Mouse (Mus musculus) urinary bladder, postnatal 0 days (tissue): ENCODE measurements around the gene Zfp784. TPM values are rescaled to one million over a fixed set of nuclear protein-coding genes. Genes with fewer than 3 reads are reported as not detected.

Experiments
- polyA plus RNA-seq: library from polyadenylated mRNA; unstranded; fragments of >200 nt; fragmentation: Nextera tagmentation; extraction: Ambion mirVana; gene quantifications from 2 replicates; pipeline ENCODE4 v1.2.1, GENCODE M21; 2015

Zfp784 gene
- polyA plus RNA-seq, result 3.9 and 5.4 TPM in 2 replicates

DNA sequence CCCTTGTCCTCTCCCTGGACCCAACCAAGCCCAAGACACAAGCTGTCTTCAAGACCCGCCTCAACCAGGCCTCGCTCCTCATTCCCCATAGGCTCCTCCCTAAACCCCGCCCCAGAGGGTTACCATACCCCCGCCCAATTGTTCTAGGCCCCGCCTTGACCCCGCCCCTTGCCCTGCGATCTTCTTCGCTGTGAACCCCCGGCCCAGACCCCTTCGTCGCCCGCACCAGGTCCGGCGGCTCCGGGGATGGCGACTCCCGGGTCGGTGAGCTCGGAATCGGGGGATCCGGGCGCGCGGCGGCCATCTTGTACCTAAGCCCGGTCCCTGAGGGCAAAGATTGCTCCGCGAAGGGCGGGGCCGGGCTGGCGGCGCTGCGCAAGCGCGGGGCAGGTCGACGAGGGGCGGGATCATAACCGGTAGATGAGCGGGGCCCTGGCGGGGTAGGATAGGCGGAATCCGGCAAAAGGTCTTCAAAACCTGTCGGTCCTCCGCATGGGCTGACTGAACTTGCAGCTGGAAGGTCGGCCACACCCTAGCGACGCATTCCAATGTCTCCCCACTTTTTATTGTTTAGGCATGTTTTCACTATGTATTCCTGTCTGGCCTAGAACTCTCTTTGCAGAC, at the start of gene Zfp784:
Gene Zfp784 (minus strand): TSS at position 338 of the 624 bp plus-strand sequence.

GRCm38 (mm10) chr7:5080010-5080751, 41.9 kb upstream of the Zfp784 start, which contains the start of gene Epn1:
Epn1 (plus strand) TSS chr7:5080235.

GRCm38 (mm10) chr7:5061774-5062359, 23.6 kb upstream of the Zfp784 start, which contains the start of gene U2af2:
U2af2 (plus strand) TSS chr7:5062143.

DNA sequence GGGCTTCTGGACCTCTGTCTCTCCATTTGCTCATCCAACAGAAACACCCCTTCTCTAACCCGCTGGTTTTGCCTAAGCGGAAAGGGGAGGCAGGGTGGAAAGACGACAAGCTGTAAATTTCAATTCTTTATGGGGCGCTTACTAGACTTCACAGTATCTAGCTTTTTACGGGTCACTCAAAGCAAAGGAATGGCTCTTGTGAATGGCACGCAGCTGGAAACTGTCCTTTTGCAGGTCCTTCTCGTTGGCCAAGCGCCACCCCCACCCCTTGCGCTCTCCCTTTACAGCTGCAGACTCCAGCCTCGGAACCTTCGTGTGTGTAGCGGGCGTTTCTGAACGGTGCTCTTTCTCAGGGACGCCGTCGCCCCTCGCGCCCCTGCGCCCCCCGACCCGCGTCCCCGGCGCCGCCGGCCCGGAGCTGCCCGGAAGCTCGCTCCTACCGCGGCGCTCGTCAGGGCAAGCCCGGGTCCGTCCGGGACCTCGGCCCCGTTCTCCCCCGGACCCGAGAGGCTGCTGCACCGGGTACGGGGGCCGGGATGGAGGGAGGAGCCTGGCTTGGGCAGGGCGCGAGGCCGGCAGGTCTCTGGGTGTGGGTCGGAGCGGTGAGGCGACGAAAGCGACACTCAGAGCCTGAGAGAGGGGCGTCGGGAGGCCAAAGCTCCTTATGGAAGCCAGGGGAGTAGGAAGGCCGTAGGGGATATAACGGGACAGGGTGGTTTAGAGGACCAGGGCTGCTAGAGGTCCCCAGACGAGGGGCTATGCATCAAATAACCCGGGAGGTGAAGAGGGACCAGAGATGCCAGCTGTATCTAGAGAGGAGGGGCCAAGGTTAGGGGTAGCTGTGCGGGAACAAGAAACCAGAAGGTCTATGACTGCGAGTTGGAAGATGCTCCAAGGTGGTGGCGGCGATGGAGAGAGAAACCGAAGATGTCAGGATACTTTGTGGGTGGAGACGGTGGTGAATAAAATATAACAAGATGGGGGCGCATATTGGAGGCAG, 13.2 kb upstream of the Zfp784 start, which contains the start of gene Zfp580:
Gene Zfp580 (plus strand): TSS at position 346 of the 1,000 bp plus-strand sequence.

DNA sequence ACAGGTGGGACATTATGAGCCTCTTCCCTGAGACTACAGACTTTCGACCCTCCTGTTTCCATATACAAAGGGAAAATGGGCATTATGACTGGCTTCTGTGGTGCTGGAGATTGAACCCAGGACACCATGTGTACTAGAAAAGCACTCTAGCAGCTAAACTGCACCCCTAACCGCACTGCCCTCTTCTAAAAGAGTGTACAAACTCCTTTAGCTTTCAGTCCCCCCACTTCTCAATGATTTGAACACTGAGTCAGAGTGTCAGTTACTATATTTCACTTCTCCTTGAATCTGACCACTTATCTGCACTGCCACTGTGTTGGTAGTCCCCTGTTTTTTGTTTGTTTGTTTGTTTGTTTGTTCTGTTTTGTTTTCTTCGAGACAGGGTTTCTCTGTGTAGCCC, 4.4 kb downstream of the Zfp784 start, which contains the start of gene 4632433K11Rik:
Gene 4632433K11Rik (plus strand): TSS at position 301 of the 400 bp plus-strand sequence.

DNA sequence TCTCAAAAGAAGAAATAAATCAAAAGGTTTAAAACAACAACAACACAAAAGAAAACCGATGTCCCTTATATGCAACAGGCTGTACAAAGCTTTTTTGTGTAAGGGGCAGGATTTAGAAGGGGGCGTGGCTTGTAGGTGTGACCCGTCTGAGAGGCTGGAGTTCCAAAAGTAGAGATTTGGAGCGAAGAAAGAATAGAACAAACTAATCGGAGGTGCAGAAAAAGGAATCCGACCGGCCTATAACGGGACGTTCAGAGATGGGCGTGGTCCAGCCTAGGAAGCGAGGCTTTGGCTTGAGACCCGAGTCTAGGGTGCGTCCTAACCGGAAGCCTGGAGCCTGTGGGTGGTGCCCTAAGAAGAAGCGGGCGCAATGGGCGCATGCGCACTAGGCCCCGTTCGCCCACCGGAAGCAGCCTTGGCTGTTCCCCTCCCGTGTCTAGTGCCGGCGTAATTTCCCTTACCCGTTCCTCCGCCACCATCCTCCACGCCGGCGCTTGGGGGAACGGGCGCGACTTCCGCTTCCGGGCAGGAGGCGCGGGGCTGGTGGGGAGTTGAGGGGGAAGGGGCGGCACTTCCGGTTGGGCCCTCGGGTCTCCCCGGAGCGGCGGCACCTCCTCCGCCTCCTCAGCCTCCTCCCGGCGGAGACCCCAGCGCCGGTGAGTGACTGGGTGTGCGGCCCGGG, 18.1 kb downstream of the Zfp784 start, which contains the start of the genes Zfp865 and Ccdc106:
Gene Zfp865 (plus strand): TSS at position 377 of the 682 bp plus-strand sequence.
Gene Ccdc106 (plus strand): TSS at position 554 of the 682 bp plus-strand sequence.

DNA sequence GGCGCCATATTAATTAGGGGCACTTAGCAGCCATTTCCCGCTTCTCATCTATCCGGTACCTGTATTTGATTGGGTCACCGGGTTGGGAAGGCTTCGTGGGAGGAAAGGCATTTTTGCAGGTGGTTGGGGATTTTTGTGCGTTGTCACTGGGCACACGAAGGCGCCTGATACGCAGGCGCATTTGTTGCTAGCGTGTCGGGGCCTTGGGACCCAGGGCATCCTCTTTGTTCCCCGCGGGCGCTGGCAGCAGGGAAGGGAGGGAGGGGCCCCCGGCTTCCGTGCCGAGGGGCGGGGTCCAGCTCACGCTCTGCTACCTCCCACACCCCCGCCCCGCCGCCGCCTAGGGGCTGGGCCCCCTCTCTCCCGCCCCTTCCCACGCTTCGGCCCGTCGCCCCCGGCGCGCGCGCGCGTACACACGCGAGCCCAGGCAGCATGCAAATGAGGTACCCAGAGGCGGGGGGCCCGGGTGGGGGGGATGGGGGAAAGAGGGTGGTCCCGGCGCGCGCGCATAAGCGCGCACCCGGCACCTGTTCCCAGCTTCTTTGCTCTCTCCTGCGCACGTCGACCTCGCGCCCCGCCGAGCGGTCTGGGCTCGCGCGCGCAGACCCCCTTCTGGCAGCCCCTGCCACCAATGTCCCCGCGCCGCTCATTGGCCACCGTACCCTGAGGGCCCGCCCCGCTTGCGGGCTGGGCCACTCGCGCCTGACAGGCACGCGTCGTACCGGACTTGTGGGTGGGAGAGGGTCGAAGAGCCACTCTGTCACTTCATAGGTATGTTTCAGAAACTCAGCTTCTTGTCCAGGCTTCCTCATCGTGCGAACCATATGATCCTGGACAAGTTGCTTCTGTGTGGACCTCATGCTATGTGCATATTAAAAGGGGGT, 22.9 kb downstream of the Zfp784 start, which contains the start of gene Gm44973:
Gene Gm44973 (plus strand): TSS at position 379 of the 884 bp plus-strand sequence.

GRCm38 (mm10) chr7:5014251-5015117, 23.8 kb downstream of the Zfp784 start, which contains the start of the genes Zfp524 and Fiz1:
Zfp524 (plus strand) TSS chr7:5014415.
Fiz1 (minus strand) TSS chr7:5014697.

GRCm38 (mm10) chr7:4996003-4996895, 42.0 kb downstream of the Zfp784 start, which contains the start of gene Zfp579:
Zfp579 (minus strand) TSS chr7:4996158.

Other genes with a start within 250 kb of the Zfp784 start
- 24.6 and 25.2 TPM in 2 replicates for gene Tmem238, start 248.8 kb downstream of the Zfp784 start, polyA plus RNA-seq
- 304 and 319 TPM in 2 replicates for gene Rpl28, start 245.6 kb downstream of the Zfp784 start, polyA plus RNA-seq
- 130 and 139 TPM in 2 replicates for gene Ube2s, start 225.9 kb downstream of the Zfp784 start, polyA plus RNA-seq
- 0.10 and 0.20 TPM in 2 replicates for gene Shisa7, start 193.8 kb downstream of the Zfp784 start, polyA plus RNA-seq
- 8.1 and 9.4 TPM in 2 replicates for gene Isoc2b, start 168.2 kb downstream of the Zfp784 start, polyA plus RNA-seq
- gene Isoc2a, start 161.3 kb downstream of the Zfp784 start, polyA plus RNA-seq, result 0.64 and 0.98 TPM in 2 replicates
- gene Gm36210, start 131.9 kb downstream of the Zfp784 start, polyA plus RNA-seq, result not detected in 2 replicates
- gene Zfp628, start 123.2 kb downstream of the Zfp784 start, polyA plus RNA-seq, result 1.7 and 2.3 TPM in 2 replicates
- gene Nat14, start 116.4 kb downstream of the Zfp784 start, polyA plus RNA-seq, result 2.6 and 3.0 TPM in 2 replicates
- gene Ssc5d, start 112.7 kb downstream of the Zfp784 start, polyA plus RNA-seq, result 3.7 and 4.8 TPM in 2 replicates
- 0.12 and 0.23 TPM in 2 replicates for gene Sbk2, start 74.0 kb downstream of the Zfp784 start, polyA plus RNA-seq
- not detected in 2 replicates for gene Sbk3, start 67.3 kb downstream of the Zfp784 start, polyA plus RNA-seq
- gene Zfp579, start 42.3 kb downstream of the Zfp784 start, polyA plus RNA-seq, result 12.7 and 15.0 TPM in 2 replicates
- gene Zfp524, start 24.0 kb downstream of the Zfp784 start, polyA plus RNA-seq, result 13.2 and 14.0 TPM in 2 replicates
- gene Fiz1, start 23.7 kb downstream of the Zfp784 start, polyA plus RNA-seq, result 15.1 and 16.0 TPM in 2 replicates
- 2.4 and 4.0 TPM in 2 replicates for gene Gm44973, start 22.9 kb downstream of the Zfp784 start, polyA plus RNA-seq
- 3.1 TPM in 2 replicates for gene Zfp865, start 18.1 kb downstream of the Zfp784 start, polyA plus RNA-seq
- 53.3 and 57.1 TPM in 2 replicates for gene Ccdc106, start 17.9 kb downstream of the Zfp784 start, polyA plus RNA-seq
- gene 4632433K11Rik, start 4.3 kb downstream of the Zfp784 start, polyA plus RNA-seq, result not detected in 2 replicates
- 33.3 and 37.8 TPM in 2 replicates for gene Zfp580, start 13.1 kb upstream of the Zfp784 start, polyA plus RNA-seq
- 51.0 and 53.6 TPM in 2 replicates for gene U2af2, start 23.7 kb upstream of the Zfp784 start, polyA plus RNA-seq
- 39.4 and 40.6 TPM in 2 replicates for gene Epn1, start 41.8 kb upstream of the Zfp784 start, polyA plus RNA-seq
- gene Rfpl4, start 78.5 kb upstream of the Zfp784 start, polyA plus RNA-seq, result not detected in 2 replicates
- gene Rasl2-9, start 87.5 kb upstream of the Zfp784 start, polyA plus RNA-seq, result 0.57 and 1.1 TPM in 2 replicates
- not detected in 2 replicates for gene Vmn1r55, start 111.2 kb upstream of the Zfp784 start, polyA plus RNA-seq
- gene Vmn1r56, start 158.3 kb upstream of the Zfp784 start, polyA plus RNA-seq, result not detected in 2 replicates
- gene Vmn1r57, start 180.0 kb upstream of the Zfp784 start, polyA plus RNA-seq, result not detected in 2 replicates